In genomic region chr14:62751479-62751878, GRCm38 (mm10) we compare ENCODE assay signal across 11 mouse cellular contexts. TPM values are rescaled to one million over a fixed set of nuclear protein-coding genes. Genes with fewer than 3 reads are reported as not detected.
DNase-seq lines count a peak whose midpoint lies in the region; ATAC-seq lines count a peak whose summit lies in the region.
"Had no signal": no experiment of that assay in that cellular context is flagged by ENCODE, and none has a peak within 500 bp of the region (broad histone marks: within the 10 kb centered on the region; RNA-seq: fewer than 3 reads in every experiment).

No protein-coding gene starts in this region.

- H3K27ac ChIP-seq in midbrain, embryonic 14.5 days (replicated peaks; ENCODE audit: low read depth, low read length) = no peak overlapping the region
- no peak overlapping the region for H3K27ac ChIP-seq in midbrain, embryonic 10.5 days (replicated peaks)
- peak overlapping the region; percentile 1; the same call in 1 of the 2 replicates for H3K27ac ChIP-seq in liver, embryonic 11.5 days (ENCODE audit: low read depth, low read length)
- H3K27ac ChIP-seq: embryonic facial prominence, embryonic 15.5 days; hindbrain, embryonic 13.5 days; kidney, embryonic 15.5 days had no signal

- peaks cover 4% of the 10 kb centered on the region; the same call in 1 of the 2 replicates for H3K36me3 ChIP-seq in midbrain, embryonic 14.5 days (ENCODE audit: control insufficient read depth, insufficient read depth, low read length)
- H3K36me3 ChIP-seq in midbrain, embryonic 10.5 days = peaks cover 58% of the 10 kb centered on the region
- no peaks in the 10 kb centered on the region; the same call in 1 of the 2 replicates for H3K36me3 ChIP-seq in liver, embryonic 11.5 days (ENCODE audit: control insufficient read depth, insufficient read depth, low read length)

- DNase-seq in midbrain, embryonic 14.5 days = peak; percentile 6
- no peak for DNase-seq in midbrain, embryonic 10.5 days (ENCODE audit: low spot score)
- peak; percentile 44 for DNase-seq in adrenal gland, postnatal 14 days
- DNase-seq in liver, embryonic 11.5 days (ENCODE audit: low spot score) = no peak
- no peak for DNase-seq in layer of hippocampus, adult 9-11 months
- DNase-seq in urinary bladder, postnatal 25 days (ENCODE audit: low spot score) = no peak
- DNase-seq: lung, embryonic 14.5 days had no signal

- no peak overlapping the region for H3K4me3 ChIP-seq in midbrain, embryonic 14.5 days (replicated peaks; ENCODE audit: low read depth, low read length)
- H3K4me3 ChIP-seq in midbrain, embryonic 10.5 days = no peak overlapping the region
- H3K4me3 ChIP-seq in liver, embryonic 11.5 days (ENCODE audit: low read depth, low read length) = no peak overlapping the region
- H3K4me3 ChIP-seq: embryonic facial prominence, embryonic 15.5 days; hindbrain, embryonic 13.5 days; kidney, embryonic 15.5 days had no signal

- no peak overlapping the region for H3K4me2 ChIP-seq in midbrain, embryonic 14.5 days (ENCODE audit: low read length)
- peak overlapping the region; percentile 0; the same call in 1 of the 2 replicates for H3K4me2 ChIP-seq in liver, embryonic 11.5 days
- H3K4me2 ChIP-seq: embryonic facial prominence, embryonic 15.5 days; hindbrain, embryonic 13.5 days; kidney, embryonic 15.5 days; lung, embryonic 14.5 days had no signal

- H3K9me3 ChIP-seq in midbrain, embryonic 14.5 days (ENCODE audit: control insufficient read depth, low read length) = no peaks in the 10 kb centered on the region
- no peaks in the 10 kb centered on the region for H3K9me3 ChIP-seq in midbrain, embryonic 10.5 days (replicated peaks)
- H3K9me3 ChIP-seq in liver, embryonic 11.5 days (ENCODE audit: control insufficient read depth, low read length) = no peaks in the 10 kb centered on the region
- H3K9me3 ChIP-seq: embryonic facial prominence, embryonic 15.5 days; hindbrain, embryonic 13.5 days; kidney, embryonic 15.5 days had no signal

- no peaks in the 10 kb centered on the region for H3K4me1 ChIP-seq in midbrain, embryonic 14.5 days (ENCODE audit: control insufficient read depth, insufficient read depth, low read length)
- no peaks in the 10 kb centered on the region; the same call in 1 of the 2 replicates for H3K4me1 ChIP-seq in midbrain, embryonic 10.5 days
- peaks cover 9% of the 10 kb centered on the region for H3K4me1 ChIP-seq in liver, embryonic 11.5 days (replicated peaks; ENCODE audit: control insufficient read depth, insufficient read depth, low read length)
- H3K4me1 ChIP-seq: embryonic facial prominence, embryonic 15.5 days; hindbrain, embryonic 13.5 days; kidney, embryonic 15.5 days had no signal

- no peak overlapping the region for H3K9ac ChIP-seq in midbrain, embryonic 14.5 days (replicated peaks; ENCODE audit: low read length)
- H3K9ac ChIP-seq in liver, embryonic 11.5 days (ENCODE audit: low read depth, low read length) = no peak overlapping the region
- H3K9ac ChIP-seq: embryonic facial prominence, embryonic 15.5 days; hindbrain, embryonic 13.5 days; kidney, embryonic 15.5 days; lung, embryonic 14.5 days had no signal

- WGBS in midbrain, embryonic 14.5 days = 92% methylated on average over 2 of the region's 2 CpGs
- 90% methylated on average over 2 of the region's 2 CpGs for whole genome bisulfite sequencing in midbrain, embryonic 10.5 days
- WGBS in liver, embryonic 11.5 days = 44% methylated on average over 2 of the region's 2 CpGs

- ATAC-seq in midbrain, embryonic 14.5 days (ENCODE audit: low FRiP score, low TSS enrichment) = no peak
- ATAC-seq in liver, embryonic 11.5 days (replicated peaks; ENCODE audit: low FRiP score) = peak; percentile 74
- no peak for ATAC-seq in granulocyte monocyte progenitor cell, adult 5-6 weeks (replicated peaks; ENCODE audit: poor library complexity, severe bottlenecking)

- no peaks in the 10 kb centered on the region for H3K27me3 ChIP-seq in midbrain, embryonic 14.5 days (ENCODE audit: control insufficient read depth, insufficient read depth, low read length)
- H3K27me3 ChIP-seq in midbrain, embryonic 10.5 days (ENCODE audit: low read depth, poor library complexity, severe bottlenecking) = no peaks in the 10 kb centered on the region
- no peaks in the 10 kb centered on the region for H3K27me3 ChIP-seq in liver, embryonic 11.5 days (replicated peaks; ENCODE audit: control insufficient read depth, insufficient read depth, low read length)
- H3K27me3 ChIP-seq: embryonic facial prominence, embryonic 15.5 days; hindbrain, embryonic 13.5 days; kidney, embryonic 15.5 days had no signal

RNA-seq across cellular contexts. Expression of gene Ints6, which starts 9.5 kb away (rescaled TPM):
- 21.2 and 32.5 TPM in 2 replicates for polyA plus RNA-seq in midbrain, embryonic 14.5 days (2014; fragmentation: Nextera tagmentation; extraction: Ambion mirVana)
- 17.5 and 22.6 TPM in 2 replicates for polyA plus RNA-seq in midbrain, embryonic 10.5 days (2016; fragmentation: Nextera tagmentation; extraction: Ambion mirVana)
- total RNA-seq in adrenal gland, postnatal 14 days (2021) = 43.2 and 44.7 TPM in 2 replicates
- polyA plus RNA-seq in liver, embryonic 11.5 days (2014; fragmentation: Nextera tagmentation; extraction: Ambion mirVana) = 30.1 and 32.2 TPM in 2 replicates
- total RNA-seq in granulocyte monocyte progenitor cell, adult 5-6 weeks (2014; fragmentation: Nextera tagmentation) = 32.1 and 38.8 TPM in 2 replicates
- total RNA-seq in granulocyte monocyte progenitor cell, adult 5-6 weeks (2017) = 62.6 and 110 TPM in 2 replicates

Comparison
In these comparisons a context has a peak if more than half of its experiments do, and no peak if none do; other contexts are left out.
1. DNase-seq: peak in midbrain, embryonic 14.5 days (single experiment) and adrenal gland, postnatal 14 days (single experiment); none in midbrain, embryonic 10.5 days (single experiment), liver, embryonic 11.5 days (single experiment), layer of hippocampus, adult 9-11 months (single experiment) and urinary bladder, postnatal 25 days (single experiment).